Mouse (Mus musculus): ENCODE data around the gene Prdx6. TPM values are rescaled to one million over a fixed set of nuclear protein-coding genes. Genes with fewer than 3 reads are reported as not detected.

Gene Prdx6
- polyA plus RNA-seq, 1 experiment from 2014 or later: 331 TPM

DNA sequence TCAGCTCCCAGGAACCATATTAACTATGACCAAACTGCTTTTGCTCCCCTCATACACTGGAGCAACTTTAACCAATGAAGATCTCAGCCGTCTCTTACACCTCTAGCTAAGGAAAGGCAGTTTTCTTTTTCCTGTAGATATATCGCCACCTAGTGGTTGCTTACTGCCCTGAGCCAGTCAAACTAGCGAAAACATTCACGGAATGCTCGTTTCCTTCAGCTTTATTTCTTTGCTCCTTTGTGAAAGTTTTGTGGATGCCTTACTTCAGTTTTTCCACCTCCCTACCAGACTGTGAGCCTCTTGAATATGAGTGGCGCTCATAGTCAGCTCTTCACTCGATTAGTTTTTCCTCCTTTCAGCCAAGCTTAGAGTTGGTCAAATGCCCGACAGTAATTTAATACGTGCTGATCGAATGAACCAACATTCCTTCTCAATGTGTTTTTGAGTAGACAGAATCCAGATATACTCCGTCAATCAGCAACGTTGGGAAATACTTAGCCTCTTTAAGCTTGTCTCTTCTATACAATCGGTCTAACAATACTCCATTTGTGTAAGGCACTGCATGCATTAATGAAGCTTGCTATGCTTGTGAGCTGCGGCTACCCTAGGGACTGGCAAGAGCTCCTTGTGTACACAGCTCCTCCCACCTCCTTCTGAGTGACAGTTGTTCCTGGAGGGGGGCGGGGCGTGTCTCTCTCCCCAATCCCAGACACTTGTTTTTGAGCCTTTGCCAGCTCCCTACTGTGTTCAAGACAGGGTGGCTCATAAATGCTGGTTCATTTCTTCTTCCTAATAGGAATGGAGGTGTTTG is 55.3 kb downstream of the Prdx6 start:
- no peaks in the 10 kb centered on the region for H3K36me3 ChIP-seq
- H3K4me2 ChIP-seq (replicated peaks): peak overlapping the region; percentile 64
- no peaks in the 10 kb centered on the region for H3K27me3 ChIP-seq
- peak overlapping the region; percentile 44; the same call in 1 of the 2 replicates for H3K9ac ChIP-seq
- peak; percentile 99 for ATAC-seq (ENCODE audit: low FRiP score)
- no peaks in the 10 kb centered on the region for H3K9me3 ChIP-seq (replicated peaks)
- peak overlapping the region; percentile 42 for H3K4me3 ChIP-seq
- H3K4me1 ChIP-seq: peaks cover 8% of the 10 kb centered on the region
- H3K27ac ChIP-seq: peak overlapping the region; percentile 74
- under 1% methylated on average over 16 of the region's 16 CpGs for WGBS

DNA sequence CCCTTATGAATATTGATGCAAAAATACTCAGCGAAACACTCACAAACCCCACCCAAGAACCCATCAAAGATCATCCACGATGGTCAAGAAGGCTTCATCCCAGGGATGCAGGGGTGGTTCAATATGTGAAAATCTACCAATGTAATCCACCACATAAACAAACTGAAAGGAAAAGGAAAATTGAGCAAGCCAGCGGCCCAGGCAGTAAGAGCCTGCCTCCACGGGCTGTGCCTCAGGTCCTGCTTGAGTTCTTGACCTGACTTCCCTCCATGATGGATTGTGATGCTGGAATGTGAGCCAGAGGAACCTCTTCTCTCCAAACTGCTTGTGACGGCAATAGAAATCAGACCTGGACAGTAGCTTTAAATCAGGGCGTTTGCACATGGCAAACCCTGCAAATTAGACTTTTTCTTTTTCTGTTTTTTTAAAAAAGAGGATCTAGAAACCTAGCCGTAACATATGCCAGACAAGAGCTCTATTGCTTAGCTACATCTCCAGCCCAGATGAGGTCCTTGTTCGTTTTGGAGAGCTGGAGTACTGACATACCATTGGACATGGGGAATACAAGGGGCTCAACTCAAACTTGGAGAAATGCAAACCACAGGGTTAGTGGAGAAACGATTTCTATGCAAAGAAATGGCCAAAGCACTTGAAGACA is 60.6 kb downstream of the Prdx6 start:
- 80% methylated on average over 9 of the region's 9 CpGs for WGBS
- no peak overlapping the region for H3K9ac ChIP-seq
- H3K36me3 ChIP-seq: no peaks in the 10 kb centered on the region
- no peak overlapping the region for H3K4me2 ChIP-seq (replicated peaks)
- H3K9me3 ChIP-seq (replicated peaks): 0 out of 2 replicates have a peak, but pooled peaks cover 4% of the 10 kb centered on the region
- H3K4me1 ChIP-seq: peaks cover 5% of the 10 kb centered on the region
- ATAC-seq (ENCODE audit: low FRiP score): no peak
- H3K27me3 ChIP-seq: no peaks in the 10 kb centered on the region
- H3K27ac ChIP-seq: no peak overlapping the region
- H3K4me3 ChIP-seq: no peak overlapping the region

Other genes starting within 250 kb of the Prdx6 start
- gene Zbtb37, start 216.4 kb downstream of the Prdx6 start, polyA plus RNA-seq (2016; fragmentation: Nextera tagmentation; extraction: Ambion mirVana): 9.6 and 11.4 TPM in 2 replicates
- 30.6 and 33.5 TPM in 2 replicates for gene Dars2, start 180.6 kb downstream of the Prdx6 start, polyA plus RNA-seq (2016; fragmentation: Nextera tagmentation; extraction: Ambion mirVana)
- 23.6 and 24.3 TPM in 2 replicates for gene Cenpl, start 180.5 kb downstream of the Prdx6 start, polyA plus RNA-seq (2016; fragmentation: Nextera tagmentation; extraction: Ambion mirVana)
- 21.2 and 25.3 TPM in 2 replicates for gene Klhl20, start 119.7 kb downstream of the Prdx6 start, polyA plus RNA-seq (2016; fragmentation: Nextera tagmentation; extraction: Ambion mirVana)
- 6.4 and 8.2 TPM in 2 replicates for gene Ankrd45, start 108.5 kb downstream of the Prdx6 start, polyA plus RNA-seq (2016; fragmentation: Nextera tagmentation; extraction: Ambion mirVana)
- 0.26 TPM in 1 of 2 replicates, not detected in the other for gene Tex50, start 91.9 kb downstream of the Prdx6 start, polyA plus RNA-seq (2016; fragmentation: Nextera tagmentation; extraction: Ambion mirVana)
- gene Tnfsf4, start 144.2 kb upstream of the Prdx6 start, polyA plus RNA-seq (2016; fragmentation: Nextera tagmentation; extraction: Ambion mirVana): not detected in 2 replicates
- not detected in 2 replicates for gene Tnfsf18, start 243.4 kb upstream of the Prdx6 start, polyA plus RNA-seq (2016; fragmentation: Nextera tagmentation; extraction: Ambion mirVana)